Comparison of ENCODE assay signal across 30 mouse cellular contexts in genomic region chr8:11475397-11475796, GRCm38 (mm10). TPM values are rescaled to one million over a fixed set of nuclear protein-coding genes. Genes with fewer than 3 reads are reported as not detected.
DNase-seq lines count a peak whose midpoint lies in the region; ATAC-seq and TF ChIP-seq lines count a peak whose summit lies in the region.
"Had no signal": no experiment of that assay in that cellular context is flagged by ENCODE, and none has a peak within 500 bp of the region (broad histone marks: within the 10 kb centered on the region; RNA-seq: fewer than 3 reads in every experiment).

No protein-coding gene starts in this region.

- peak overlapping the region; percentile 78 for H3K4me3 ChIP-seq in heart, embryonic 12.5 days
- H3K4me3 ChIP-seq in kidney, embryonic 14.5 days (ENCODE audit: low read length) = no peak overlapping the region
- peak overlapping the region; percentile 3; the same call in 1 of the 2 replicates for H3K4me3 ChIP-seq in lung, embryonic 14.5 days (ENCODE audit: low read depth, low read length)
- no peak overlapping the region for H3K4me3 ChIP-seq in lung, postnatal 0 days (ENCODE audit: low read depth, low read length)
- H3K4me3 ChIP-seq in heart, postnatal 0 days (ENCODE audit: low read depth, low read length) = peak overlapping the region; percentile 31
- H3K4me3 ChIP-seq: embryonic facial prominence, embryonic 13.5 days; forebrain, embryonic 10.5 days; forebrain, embryonic 15.5 days; gastrocnemius, adult 2 months; hindbrain, embryonic 10.5 days; hindbrain, embryonic 15.5 days; liver, embryonic 15.5 days had no signal

- WGBS in heart, embryonic 12.5 days = 6% methylated on average over 9 of the region's 10 CpGs
- 14% methylated on average over 9 of the region's 10 CpGs for WGBS in kidney, embryonic 14.5 days
- WGBS in lung, embryonic 14.5 days = 10% methylated on average over 9 of the region's 10 CpGs
- 21% methylated on average over 9 of the region's 10 CpGs for WGBS in lung, postnatal 0 days
- whole genome bisulfite sequencing in heart, postnatal 0 days = 13% methylated on average over 9 of the region's 10 CpGs

- no peak for TF ChIP-seq EP300 in lung, postnatal 0 days (IDR thresholded peaks at IDR 0.05)
- TF ChIP-seq EP300 in heart, postnatal 0 days (IDR thresholded peaks at IDR 0.05; ENCODE audit: low read depth) = no peak

- H3K27ac ChIP-seq in heart, embryonic 12.5 days (ENCODE audit: poor library complexity, severe bottlenecking) = peak overlapping the region; percentile 91
- H3K27ac ChIP-seq in kidney, embryonic 14.5 days (ENCODE audit: low read depth, low read length) = no peak overlapping the region
- 0 out of 2 replicates have a peak overlapping the region, but pooled peaks have one; percentile 50 for H3K27ac ChIP-seq in lung, embryonic 14.5 days (ENCODE audit: low read depth)
- H3K27ac ChIP-seq in lung, postnatal 0 days (ENCODE audit: low read length) = no peak overlapping the region
- peak overlapping the region; percentile 97 for H3K27ac ChIP-seq in heart, postnatal 0 days (ENCODE audit: low read depth)
- H3K27ac ChIP-seq: embryonic facial prominence, embryonic 13.5 days; forebrain, embryonic 10.5 days; forebrain, embryonic 15.5 days; hindbrain, embryonic 10.5 days; hindbrain, embryonic 15.5 days had no signal

- H3K27me3 ChIP-seq in heart, embryonic 12.5 days (replicated peaks) = peaks cover 21% of the 10 kb centered on the region
- peaks cover 8% of the 10 kb centered on the region; the same call in 1 of the 2 replicates for H3K27me3 ChIP-seq in kidney, embryonic 14.5 days (ENCODE audit: control insufficient read depth, insufficient read depth, low read length)
- peaks cover 39% of the 10 kb centered on the region for H3K27me3 ChIP-seq in lung, embryonic 14.5 days (ENCODE audit: insufficient read depth, low read length)
- no peaks in the 10 kb centered on the region for H3K27me3 ChIP-seq in lung, postnatal 0 days (replicated peaks; ENCODE audit: insufficient read depth, low read length)
- no peaks in the 10 kb centered on the region for H3K27me3 ChIP-seq in heart, postnatal 0 days (ENCODE audit: control insufficient read depth, insufficient read depth, low read length)

- DNase-seq in heart, postnatal 36 days = no peak
- no peak for DNase-seq in kidney, adult 11 months
- DNase-seq in lung, embryonic 14.5 days = no peak
- no peak for DNase-seq in lung, postnatal 0 days (ENCODE audit: low spot score)
- no peak for DNase-seq in heart, postnatal 0 days (ENCODE audit: low spot score)
- DNase-seq in ovary, postnatal 10 days (ENCODE audit: low spot score) = no peak
- DNase-seq: adrenal gland, postnatal 25 days; B cell, adult 2 months; cerebellum, adult 18-20 months; cerebellum, postnatal 10 days; gastrocnemius, adult 2 months; gastrocnemius, postnatal 36 days; kidney, adult 18-20 months; layer of hippocampus, adult 9-11 months; liver; lung, postnatal 36 days; right cerebral cortex, adult 18-20 months; spleen, adult 18-20 months; thymus, postnatal 14 days had no signal

- no peaks in the 10 kb centered on the region for H3K9me3 ChIP-seq in heart, embryonic 12.5 days (replicated peaks)
- no peaks in the 10 kb centered on the region for H3K9me3 ChIP-seq in kidney, embryonic 14.5 days (ENCODE audit: control insufficient read depth, low read length)
- no peaks in the 10 kb centered on the region for H3K9me3 ChIP-seq in lung, embryonic 14.5 days (ENCODE audit: low read depth, low read length)
- no peaks in the 10 kb centered on the region for H3K9me3 ChIP-seq in lung, postnatal 0 days (ENCODE audit: low read length)
- H3K9me3 ChIP-seq in heart, postnatal 0 days (replicated peaks; ENCODE audit: control insufficient read depth, low read length) = no peaks in the 10 kb centered on the region
- H3K9me3 ChIP-seq: embryonic facial prominence, embryonic 13.5 days; forebrain, embryonic 10.5 days; forebrain, embryonic 15.5 days; hindbrain, embryonic 10.5 days; hindbrain, embryonic 15.5 days; liver, embryonic 15.5 days had no signal

- ATAC-seq in heart, embryonic 12.5 days (ENCODE audit: insufficient number of reproducible peaks, low FRiP score) = no peak
- no peak for ATAC-seq in kidney, embryonic 14.5 days (ENCODE audit: low FRiP score, low TSS enrichment)
- ATAC-seq in lung, embryonic 14.5 days (ENCODE audit: insufficient read depth) = no peak
- ATAC-seq in lung, postnatal 0 days = no peak
- no peak for ATAC-seq in heart, postnatal 0 days (ENCODE audit: insufficient read depth, low read depth)
- ATAC-seq: forebrain, embryonic 15.5 days; inflammation-experienced regulatory T-cells, adult 6 months; midbrain, embryonic 16.5 days had no signal

- H3K4me2 ChIP-seq in heart, embryonic 12.5 days = peak overlapping the region; percentile 98
- peak overlapping the region; percentile 2; the same call in 1 of the 2 replicates for H3K4me2 ChIP-seq in kidney, embryonic 14.5 days (replicated peaks; ENCODE audit: low read depth, low read length)
- peak overlapping the region; percentile 39 for H3K4me2 ChIP-seq in lung, embryonic 14.5 days
- no peak overlapping the region for H3K4me2 ChIP-seq in lung, postnatal 0 days (replicated peaks; ENCODE audit: low read depth, low read length)
- peak overlapping the region; percentile 94 for H3K4me2 ChIP-seq in heart, postnatal 0 days (ENCODE audit: low read depth, low read length)
- H3K4me2 ChIP-seq: embryonic facial prominence, embryonic 13.5 days; forebrain, embryonic 15.5 days; hindbrain, embryonic 15.5 days; midbrain, embryonic 11.5 days had no signal

- H3K4me1 ChIP-seq in heart, embryonic 12.5 days (replicated peaks) = peaks cover 66% of the 10 kb centered on the region
- H3K4me1 ChIP-seq in kidney, embryonic 14.5 days (ENCODE audit: control insufficient read depth, insufficient read depth, low read length) = peaks cover 41% of the 10 kb centered on the region
- H3K4me1 ChIP-seq in lung, embryonic 14.5 days (ENCODE audit: insufficient read depth) = peaks cover 14% of the 10 kb centered on the region; the same call in 1 of the 2 replicates
- peaks cover 26% of the 10 kb centered on the region for H3K4me1 ChIP-seq in lung, postnatal 0 days (ENCODE audit: insufficient read depth, low read depth, low read length)
- peaks cover 44% of the 10 kb centered on the region for H3K4me1 ChIP-seq in heart, postnatal 0 days (ENCODE audit: control insufficient read depth, insufficient read depth)

- TF ChIP-seq CTCF in lung, embryonic 14.5 days (IDR thresholded peaks at IDR 0.05; ENCODE audit: low read depth) = no peak
- TF ChIP-seq CTCF in lung, postnatal 0 days (IDR thresholded peaks at IDR 0.05) = no peak
- no peak for TF ChIP-seq CTCF in heart, postnatal 0 days (IDR thresholded peaks at IDR 0.05; ENCODE audit: low read depth)

- peak overlapping the region; percentile 46; the same call in 1 of the 2 replicates for H3K9ac ChIP-seq in heart, embryonic 12.5 days
- H3K9ac ChIP-seq in kidney, embryonic 14.5 days (ENCODE audit: low read depth, low read length) = no peak overlapping the region
- H3K9ac ChIP-seq in lung, embryonic 14.5 days = no peak overlapping the region
- no peak overlapping the region for H3K9ac ChIP-seq in lung, postnatal 0 days (replicated peaks; ENCODE audit: low read depth)
- H3K9ac ChIP-seq in heart, postnatal 0 days (replicated peaks; ENCODE audit: low read depth, low read length) = peak overlapping the region; percentile 30
- H3K9ac ChIP-seq: embryonic facial prominence, embryonic 13.5 days; forebrain, embryonic 15.5 days; hindbrain, embryonic 15.5 days; liver, embryonic 15.5 days had no signal

- intact Hi-C loops in heart, postnatal 36 days (cut with DNase I) = no loop called here

- H3K36me3 ChIP-seq in heart, embryonic 12.5 days = no peaks in the 10 kb centered on the region
- H3K36me3 ChIP-seq in kidney, embryonic 14.5 days (ENCODE audit: control insufficient read depth, insufficient read depth, low read length) = no peaks in the 10 kb centered on the region
- H3K36me3 ChIP-seq in lung, embryonic 14.5 days (ENCODE audit: insufficient read depth) = no peaks in the 10 kb centered on the region
- H3K36me3 ChIP-seq in lung, postnatal 0 days (ENCODE audit: insufficient read depth, low read length) = no peaks in the 10 kb centered on the region
- no peaks in the 10 kb centered on the region for H3K36me3 ChIP-seq in heart, postnatal 0 days (replicated peaks; ENCODE audit: control insufficient read depth, insufficient read depth, low read length)
- H3K36me3 ChIP-seq: embryonic facial prominence, embryonic 13.5 days; forebrain, embryonic 10.5 days; forebrain, embryonic 15.5 days; hindbrain, embryonic 10.5 days; hindbrain, embryonic 15.5 days; liver, embryonic 15.5 days had no signal

RNA-seq across cellular contexts. Expression of gene Rab20, which starts 3.1 kb away (rescaled TPM):
- 20.2 and 23.5 TPM in 2 replicates for polyA plus RNA-seq in heart, embryonic 12.5 days (2016; fragmentation: Nextera tagmentation; extraction: Ambion mirVana)
- total RNA-seq in heart, postnatal 36 days (2021) = 10 to 100 TPM; 26.9 to 32.1 TPM
- 19.5 TPM in 2 replicates for polyA plus RNA-seq in kidney, embryonic 14.5 days (2014; fragmentation: Nextera tagmentation; extraction: Ambion mirVana)
- polyA plus RNA-seq in lung, embryonic 14.5 days (2014; fragmentation: Nextera tagmentation; extraction: Ambion mirVana) = 12.8 and 12.9 TPM in 2 replicates
- polyA plus RNA-seq in lung, postnatal 0 days (2015; fragmentation: Nextera tagmentation; extraction: Ambion mirVana) = 17.8 and 19.9 TPM in 2 replicates
- total RNA-seq in heart, postnatal 0 days (2014; rRNA removed; ENCODE audit: low replicate concordance) = 84.5 and 121 TPM in 2 replicates
- polyA plus RNA-seq in heart, postnatal 0 days (2015; fragmentation: Nextera tagmentation; extraction: Ambion mirVana) = 52.0 and 56.1 TPM in 2 replicates

RNA-seq across cellular contexts. Expression of gene Naxd, which starts 21.9 kb away (rescaled TPM):
- polyA plus RNA-seq in heart, embryonic 12.5 days (2016; fragmentation: Nextera tagmentation; extraction: Ambion mirVana) = 68.8 and 71.0 TPM in 2 replicates
- 10 to 100 TPM; 35.6 to 39.7 TPM for total RNA-seq in heart, postnatal 36 days (2021)
- polyA plus RNA-seq in kidney, embryonic 14.5 days (2014; fragmentation: Nextera tagmentation; extraction: Ambion mirVana) = 116 TPM in 2 replicates
- polyA plus RNA-seq in lung, embryonic 14.5 days (2014; fragmentation: Nextera tagmentation; extraction: Ambion mirVana) = 119 and 131 TPM in 2 replicates
- 201 and 223 TPM in 2 replicates for polyA plus RNA-seq in lung, postnatal 0 days (2015; fragmentation: Nextera tagmentation; extraction: Ambion mirVana)
- total RNA-seq in heart, postnatal 0 days (2014; rRNA removed; ENCODE audit: low replicate concordance) = 71.3 and 71.6 TPM in 2 replicates
- 62.7 and 66.3 TPM in 2 replicates for polyA plus RNA-seq in heart, postnatal 0 days (2015; fragmentation: Nextera tagmentation; extraction: Ambion mirVana)

Comparison
In these comparisons a context has a peak if more than half of its experiments do, and no peak if none do; other contexts are left out.
1. H3K27ac ChIP-seq: peak in heart, embryonic 12.5 days (single experiment), lung, embryonic 14.5 days (single experiment) and heart, postnatal 0 days (single experiment); none in kidney, embryonic 14.5 days (single experiment) and lung, postnatal 0 days (single experiment).
2. H3K4me3 ChIP-seq: peak in heart, embryonic 12.5 days (single experiment), lung, embryonic 14.5 days (single experiment) and heart, postnatal 0 days (single experiment); none in kidney, embryonic 14.5 days (single experiment) and lung, postnatal 0 days (single experiment).
3. H3K9ac ChIP-seq: peak in heart, embryonic 12.5 days (single experiment) and heart, postnatal 0 days (single experiment); none in kidney, embryonic 14.5 days (single experiment), lung, embryonic 14.5 days (single experiment) and lung, postnatal 0 days (single experiment).